Mouse (Mus musculus) megakaryocyte, embryonic 14.5 days (primary cell): Measurements from ENCODE around the gene Galntl6.

Source experiments
- FLI1 ChIP-seq: IDR thresholded peaks from 2 replicates; pipeline ENCODE4 v1.6.1; 2012; ENCODE audit warnings: low read length, inconsistent platforms, mixed read lengths
- GATA1 ChIP-seq: IDR thresholded peaks from 3 replicates; pipeline ENCODE4 v1.6.1; 2012; ENCODE audit warnings: mixed read lengths, low read length, inconsistent platforms, borderline replicate concordance

DNA sequence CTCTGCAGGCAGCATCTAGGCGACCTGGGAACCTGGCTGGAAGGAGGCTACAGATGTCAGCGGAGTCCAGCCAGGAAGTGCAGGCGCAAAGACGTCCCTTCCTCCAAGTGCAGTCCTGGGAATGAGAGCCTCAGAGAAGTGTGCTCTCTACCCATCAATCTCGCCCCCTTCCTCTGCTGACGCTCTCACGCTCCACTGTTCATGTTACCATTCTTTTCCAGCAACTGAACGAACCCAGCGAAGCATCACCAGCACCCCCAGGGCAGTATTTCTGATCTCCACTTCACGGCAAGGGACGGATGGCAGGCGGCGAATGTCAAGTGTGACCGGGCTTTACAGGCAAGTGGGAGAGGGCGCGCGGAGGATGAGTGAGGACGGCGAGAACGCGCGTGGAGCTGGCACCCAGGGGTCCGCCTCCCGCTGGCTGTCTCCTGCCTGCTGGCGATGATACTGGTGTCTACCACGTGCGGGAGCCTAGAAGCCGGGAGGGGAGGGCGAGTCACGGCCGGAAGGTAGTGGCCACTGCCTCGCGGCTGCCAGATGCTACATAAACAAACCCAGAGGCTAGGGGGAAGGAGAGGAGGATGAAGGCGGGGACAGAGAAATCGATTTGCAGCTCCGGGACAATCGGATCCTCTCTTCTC lies at the start of gene Galntl6:
- TF ChIP-seq GATA1, result no peak
- no peak for TF ChIP-seq FLI1
